In the genomic region with DNA sequence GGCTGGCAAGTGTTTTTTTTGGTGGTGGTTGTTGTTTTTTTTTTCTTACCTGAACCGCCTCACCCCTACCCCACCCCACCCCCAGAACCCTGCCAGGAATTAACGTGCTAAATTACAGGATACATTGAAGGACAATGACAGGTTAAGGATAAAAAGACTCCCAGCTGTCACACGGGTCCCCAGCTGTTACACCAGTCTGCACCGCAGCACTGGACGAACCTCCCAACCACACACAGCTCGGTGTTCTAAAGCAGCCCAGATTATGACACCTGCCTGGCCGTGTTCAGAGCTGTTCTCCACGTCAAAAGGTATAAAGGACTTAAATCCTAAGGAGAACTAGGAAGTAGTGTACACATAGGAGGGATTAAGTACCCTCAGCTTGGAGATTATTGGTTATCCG, we compare ENCODE assay signal across 10 mouse cellular contexts. TPM values are rescaled to one million over a fixed set of nuclear protein-coding genes. Genes with fewer than 3 reads are reported as not detected.
A peak's percentile ranks its signal among the peaks of the same experiment; 100 is the strongest.
DNase-seq lines count a peak whose midpoint lies in the region; ATAC-seq lines count a peak whose summit lies in the region.
"Had no signal": no experiment of that assay in that cellular context is flagged by ENCODE, and none has a peak within 500 bp of the region (broad histone marks: within the 10 kb centered on the region; RNA-seq: fewer than 3 reads in every experiment).

No protein-coding gene starts in this region.

- H3K36me3 ChIP-seq in heart, embryonic 14.5 days (ENCODE audit: control insufficient read depth, insufficient read depth, low read length) = no peaks in the 10 kb centered on the region
- no peaks in the 10 kb centered on the region for H3K36me3 ChIP-seq in heart, embryonic 12.5 days
- H3K36me3 ChIP-seq in lung, embryonic 15.5 days = no peaks in the 10 kb centered on the region; the same call in 1 of the 2 replicates
- no peaks in the 10 kb centered on the region for H3K36me3 ChIP-seq in embryonic facial prominence, embryonic 14.5 days (ENCODE audit: control insufficient read depth, insufficient read depth, low read length)
- no peaks in the 10 kb centered on the region for H3K36me3 ChIP-seq in midbrain, embryonic 15.5 days (replicated peaks)
- H3K36me3 ChIP-seq: G1E had no signal

- no peaks in the 10 kb centered on the region for H3K9me3 ChIP-seq in heart, embryonic 14.5 days (ENCODE audit: control insufficient read depth, low read length)
- no peaks in the 10 kb centered on the region for H3K9me3 ChIP-seq in heart, embryonic 12.5 days (replicated peaks)
- H3K9me3 ChIP-seq in lung, embryonic 15.5 days = no peaks in the 10 kb centered on the region
- H3K9me3 ChIP-seq in embryonic facial prominence, embryonic 14.5 days (ENCODE audit: control insufficient read depth, low read length) = no peaks in the 10 kb centered on the region
- no peaks in the 10 kb centered on the region for H3K9me3 ChIP-seq in midbrain, embryonic 15.5 days

- peak overlapping the region; percentile 35; the same call in 1 of the 2 replicates for H3K9ac ChIP-seq in heart, embryonic 14.5 days (ENCODE audit: low read length)
- H3K9ac ChIP-seq in heart, embryonic 12.5 days = no peak overlapping the region
- H3K9ac ChIP-seq in lung, embryonic 15.5 days = no peak overlapping the region
- H3K9ac ChIP-seq in embryonic facial prominence, embryonic 14.5 days (ENCODE audit: low read depth, low read length) = no peak overlapping the region
- no peak overlapping the region for H3K9ac ChIP-seq in midbrain, embryonic 15.5 days

- H3K4me2 ChIP-seq in heart, embryonic 14.5 days (ENCODE audit: low read length) = no peak overlapping the region
- no peak overlapping the region for H3K4me2 ChIP-seq in heart, embryonic 12.5 days
- H3K4me2 ChIP-seq in lung, embryonic 15.5 days = no peak overlapping the region
- H3K4me2 ChIP-seq in embryonic facial prominence, embryonic 14.5 days (ENCODE audit: low read depth, low read length) = no peak overlapping the region
- H3K4me2 ChIP-seq in midbrain, embryonic 15.5 days = no peak overlapping the region

- WGBS in heart, embryonic 14.5 days = 67% methylated on average over 9 of the region's 9 CpGs
- 69% methylated on average over 9 of the region's 9 CpGs for WGBS in heart, embryonic 12.5 days
- 57% methylated on average over 9 of the region's 9 CpGs for WGBS in lung, embryonic 15.5 days
- WGBS in embryonic facial prominence, embryonic 14.5 days = 53% methylated on average over 9 of the region's 9 CpGs
- 60% methylated on average over 9 of the region's 9 CpGs for WGBS in midbrain, embryonic 15.5 days

- H3K27me3 ChIP-seq in heart, embryonic 14.5 days (ENCODE audit: control insufficient read depth, insufficient read depth, low read length) = no peaks in the 10 kb centered on the region
- no peaks in the 10 kb centered on the region for H3K27me3 ChIP-seq in heart, embryonic 12.5 days (replicated peaks)
- no peaks in the 10 kb centered on the region for H3K27me3 ChIP-seq in lung, embryonic 15.5 days
- no peaks in the 10 kb centered on the region for H3K27me3 ChIP-seq in embryonic facial prominence, embryonic 14.5 days (replicated peaks; ENCODE audit: control insufficient read depth, insufficient read depth, low read length)
- no peaks in the 10 kb centered on the region; the same call in 1 of the 2 replicates for H3K27me3 ChIP-seq in midbrain, embryonic 15.5 days (replicated peaks)

- no peak overlapping the region for H3K4me3 ChIP-seq in heart, embryonic 14.5 days (ENCODE audit: control insufficient read depth in 1 of 2, insufficient read depth in 1 of 2, low read depth in 1 of 2, low read length in 2 of 2)
- no peak overlapping the region for H3K4me3 ChIP-seq in heart, embryonic 12.5 days
- no peak overlapping the region for H3K4me3 ChIP-seq in lung, embryonic 15.5 days
- no peak overlapping the region for H3K4me3 ChIP-seq in embryonic facial prominence, embryonic 14.5 days (ENCODE audit: low read depth, low read length)
- H3K4me3 ChIP-seq in midbrain, embryonic 15.5 days = no peak overlapping the region

- H3K27ac ChIP-seq in heart, embryonic 14.5 days (replicated peaks in 1 of 2; ENCODE audit: control insufficient read depth in 1 of 2, insufficient read depth in 1 of 2, low read depth in 2 of 2, low read length in 2 of 2) = peak overlapping the region in 1 of 2 experiments; percentile 75; a peak in 3 of 4 replicates
- H3K27ac ChIP-seq in heart, embryonic 12.5 days (ENCODE audit: poor library complexity, severe bottlenecking) = no peak overlapping the region
- peak overlapping the region; percentile 91 for H3K27ac ChIP-seq in lung, embryonic 15.5 days
- peak overlapping the region; percentile 84; the same call in 1 of the 2 replicates for H3K27ac ChIP-seq in embryonic facial prominence, embryonic 14.5 days (replicated peaks; ENCODE audit: low read depth, low read length)
- H3K27ac ChIP-seq in midbrain, embryonic 15.5 days = peak overlapping the region; percentile 63; the same call in 1 of the 2 replicates

- DNase-seq in lung, postnatal 4 days = no peak
- no peak for DNase-seq in embryonic facial prominence, embryonic 14.5 days (ENCODE audit: low spot score)
- DNase-seq: gastrocnemius, postnatal 14 days; kidney, postnatal 14 days had no signal

- ATAC-seq in heart, embryonic 14.5 days (ENCODE audit: insufficient number of reproducible peaks, insufficient read depth, low FRiP score, low read depth) = no peak
- ATAC-seq in heart, embryonic 12.5 days (ENCODE audit: insufficient number of reproducible peaks, low FRiP score) = no peak
- no peak for ATAC-seq in lung, embryonic 15.5 days (ENCODE audit: borderline replicate concordance, extremely low read depth, low FRiP score, low TSS enrichment)
- peak; percentile 56; the same call in 1 of the 2 replicates for ATAC-seq in embryonic facial prominence, embryonic 14.5 days (ENCODE audit: low read depth)
- no peak for ATAC-seq in midbrain, embryonic 15.5 days (replicated peaks)
- no peak for ATAC-seq in activated CD4-positive, CD25-positive, alpha-beta regulatory T cell, adult 4 months

- H3K4me1 ChIP-seq in heart, embryonic 14.5 days (ENCODE audit: control insufficient read depth in 2 of 2, insufficient read depth in 2 of 2, low read length in 2 of 2) = peaks cover 15 to 16% of the 10 kb centered on the region in 2 experiments
- peaks cover 26% of the 10 kb centered on the region for H3K4me1 ChIP-seq in heart, embryonic 12.5 days (replicated peaks)
- peaks cover 15% of the 10 kb centered on the region for H3K4me1 ChIP-seq in lung, embryonic 15.5 days
- H3K4me1 ChIP-seq in embryonic facial prominence, embryonic 14.5 days (ENCODE audit: control insufficient read depth, insufficient read depth, low read length) = peaks cover 10% of the 10 kb centered on the region
- peaks cover 23% of the 10 kb centered on the region for H3K4me1 ChIP-seq in midbrain, embryonic 15.5 days

RNA-seq across cellular contexts. Expression of a gene that starts 58.0 kb away (rescaled TPM):
- 61.8 and 62.4 TPM in 2 replicates for polyA plus RNA-seq in heart, embryonic 14.5 days (2014; fragmentation: Nextera tagmentation; extraction: Ambion mirVana)
- polyA plus RNA-seq in heart, embryonic 12.5 days (2016; fragmentation: Nextera tagmentation; extraction: Ambion mirVana) = 68.5 and 73.8 TPM in 2 replicates
- 80.7 and 81.8 TPM in 2 replicates for polyA plus RNA-seq in lung, embryonic 15.5 days (2015; fragmentation: Nextera tagmentation; extraction: Ambion mirVana)
- 85.9 and 93.8 TPM in 2 replicates for polyA plus RNA-seq in embryonic facial prominence, embryonic 14.5 days (2014; fragmentation: Nextera tagmentation; extraction: Ambion mirVana)
- 68.2 and 68.6 TPM in 2 replicates for polyA plus RNA-seq in midbrain, embryonic 15.5 days (2015; fragmentation: Nextera tagmentation; extraction: Ambion mirVana)
- polyA plus RNA-seq in activated CD4-positive, CD25-positive, alpha-beta regulatory T cell, adult 4 months (2017; shearing (Covaris generic)) = 10 to 100 TPM; 69.3 to 75.2 TPM
